Mouse (Mus musculus): Measurements from ENCODE around the gene Ifna7. TPM values are rescaled to one million over a fixed set of nuclear protein-coding genes. Genes with fewer than 3 reads are reported as not detected.
"Not testable (repeated sequence)": the region's sequence is repeated elsewhere in the genome, so short reads cannot be mapped to it uniquely, and the experiment has no call there.

The Ifna7 gene
- polyA plus RNA-seq, 1 experiment = not detected

DNA sequence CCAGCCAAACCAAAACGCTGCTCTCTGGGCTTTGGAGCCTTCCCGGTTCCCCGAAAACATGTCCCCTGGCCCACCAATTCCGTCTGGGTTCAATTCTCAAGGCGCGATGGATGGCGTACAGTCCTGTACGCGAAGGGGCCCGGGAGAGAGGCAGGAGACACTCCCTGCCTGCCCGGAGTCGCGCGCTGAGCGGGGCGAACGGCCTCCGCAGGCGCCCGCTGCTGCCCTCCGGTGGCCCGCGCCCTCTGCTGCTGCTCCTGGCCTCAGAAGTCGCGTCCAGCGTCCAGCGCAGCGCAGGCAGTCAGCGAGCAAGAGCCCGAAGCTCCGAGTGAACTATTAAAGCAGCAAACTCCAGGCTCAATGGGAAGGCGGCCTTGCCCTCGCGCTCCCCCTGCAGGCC, 10.3 kb upstream of the Ifna7 start:
- not testable (repeated sequence) for H3K4me3 ChIP-seq (ENCODE audit: insufficient read depth, low read length); H3K4me1 ChIP-seq (ENCODE audit: control insufficient read depth, insufficient read depth, low read length); H3K27ac ChIP-seq (ENCODE audit: insufficient read depth, low read length)

DNA sequence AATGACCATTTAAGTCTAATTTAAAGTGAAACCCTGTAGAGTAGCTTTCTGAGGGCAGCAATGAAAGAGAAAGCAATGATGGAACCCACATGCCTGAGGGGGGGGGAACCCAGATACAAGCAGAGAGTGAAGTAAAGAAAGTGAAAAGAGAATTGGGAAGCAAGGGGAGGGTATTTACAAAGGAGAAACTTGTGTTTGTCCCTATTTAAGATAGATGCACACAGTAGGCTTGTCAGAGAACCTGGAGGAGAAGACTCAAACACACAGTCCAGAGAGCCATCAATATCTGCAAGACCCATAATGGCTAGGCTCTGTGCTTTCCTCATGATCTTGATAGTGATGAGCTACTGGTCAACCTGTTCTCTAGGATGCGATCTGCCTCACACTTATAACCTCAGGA, 3.6 kb downstream of the Ifna7 start, which contains the start of gene Ifna11:
Gene Ifna11 (plus strand): TSS at position 301 of the 400 bp plus-strand sequence.
- TF ChIP-seq CTCF (IDR thresholded peaks at IDR 0.05; ENCODE audit: borderline replicate concordance, insufficient read depth, low read length) (no peak), POLR2A (IDR thresholded peaks at IDR 0.05; ENCODE audit: low read depth, low read length) (no peak)
- H3K27ac ChIP-seq (ENCODE audit: insufficient read depth, low read length) = no peak within 1 kb of the TSS
- H3K4me3 ChIP-seq (ENCODE audit: insufficient read depth, low read length) = no peak within 1 kb of the TSS

DNA sequence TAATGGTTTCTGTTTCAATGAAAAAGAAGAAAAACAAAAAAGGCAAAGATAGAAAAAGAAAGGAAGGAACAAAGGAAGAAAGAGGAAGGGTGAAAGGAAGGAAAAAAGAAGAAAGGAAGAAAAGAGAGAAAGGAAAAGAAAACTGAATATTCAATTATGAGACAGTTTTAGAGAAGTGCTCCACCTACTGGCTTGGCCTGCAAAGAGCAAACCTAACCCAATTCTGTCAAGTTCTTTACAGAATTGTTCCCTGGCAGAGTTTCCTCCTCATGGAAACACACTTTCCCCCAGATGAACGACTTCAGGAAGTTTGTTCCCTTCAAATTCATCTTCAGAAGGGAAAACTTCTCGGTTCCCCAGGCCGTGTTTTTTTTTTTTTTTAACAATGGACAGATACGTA, 7.0 kb downstream of the Ifna7 start:
- no peak overlapping the region for H3K27ac ChIP-seq (ENCODE audit: insufficient read depth, low read length)

More for the DNA sequence above, 3.6 kb downstream of the Ifna7 start, which contains the start of gene Ifna11:
- no peaks in the 10 kb centered on the region for H3K4me1 ChIP-seq (ENCODE audit: control insufficient read depth, insufficient read depth, low read length)

DNA sequence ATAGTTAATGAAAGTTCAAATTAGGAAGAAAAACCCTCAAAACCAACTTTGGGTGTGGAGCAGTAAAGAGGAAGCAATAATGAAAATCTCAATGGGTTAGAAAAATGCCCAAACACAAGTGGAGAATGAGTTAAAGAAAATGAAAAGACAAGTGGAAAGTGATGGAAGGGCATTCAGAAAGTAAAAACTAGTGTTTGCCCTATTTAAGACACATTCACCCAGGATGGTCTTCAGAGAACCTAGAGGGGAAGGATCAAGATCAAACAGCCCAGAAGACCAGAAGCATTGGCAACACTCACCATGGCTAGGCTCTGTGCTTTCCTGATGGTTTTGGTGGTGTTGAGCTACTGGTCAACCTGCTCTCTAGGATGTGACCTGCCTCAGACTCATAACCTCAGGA, 11.1 kb downstream of the Ifna7 start, which contains the start of gene Ifna6:
Gene Ifna6 (plus strand): TSS at position 301 of the 400 bp plus-strand sequence.
- H3K4me1 ChIP-seq (ENCODE audit: control insufficient read depth, insufficient read depth, low read length); H3K27ac ChIP-seq (ENCODE audit: insufficient read depth, low read length); H3K4me3 ChIP-seq (ENCODE audit: insufficient read depth, low read length): not testable (repeated sequence)

More for the DNA sequence above, 7.0 kb downstream of the Ifna7 start:
- Histone ChIP-seq H3K4me3 (ENCODE audit: insufficient read depth, low read length) (no peak overlapping the region), H3K4me1 (ENCODE audit: control insufficient read depth, insufficient read depth, low read length) (no peaks in the 10 kb centered on the region)
- TF ChIP-seq POLR2A (IDR thresholded peaks at IDR 0.05; ENCODE audit: low read depth, low read length) (no peak), CTCF (IDR thresholded peaks at IDR 0.05; ENCODE audit: borderline replicate concordance, insufficient read depth, low read length) (no peak)

DNA sequence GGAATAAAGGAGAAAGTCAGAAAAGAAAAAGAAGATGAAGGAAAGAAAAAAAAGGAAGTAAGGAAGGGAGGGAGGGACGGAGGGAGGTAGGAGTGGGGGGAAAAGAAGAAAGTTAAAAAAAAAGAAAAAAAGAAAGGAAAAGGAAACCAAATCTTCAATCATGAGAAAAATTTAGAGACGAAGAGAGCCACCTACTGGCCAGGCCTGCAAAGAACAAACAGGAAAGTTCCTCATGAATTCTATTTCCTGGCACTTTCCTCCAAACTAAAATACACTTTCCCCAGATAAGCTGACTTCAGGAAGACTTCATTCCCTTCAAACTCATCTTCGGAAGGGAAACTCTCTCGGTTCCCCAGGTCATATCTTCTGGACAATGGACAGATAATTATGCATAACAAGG, 14.5 kb downstream of the Ifna7 start:
- Histone ChIP-seq H3K4me1 (ENCODE audit: control insufficient read depth, insufficient read depth, low read length) (no peaks in the 10 kb centered on the region), H3K27ac (ENCODE audit: insufficient read depth, low read length) (no peak overlapping the region), H3K4me3 (ENCODE audit: insufficient read depth, low read length) (no peak overlapping the region)
- no peak for TF ChIP-seq CTCF (IDR thresholded peaks at IDR 0.05; ENCODE audit: borderline replicate concordance, insufficient read depth, low read length)
- TF ChIP-seq POLR2A (IDR thresholded peaks at IDR 0.05; ENCODE audit: low read depth, low read length) = no peak

DNA sequence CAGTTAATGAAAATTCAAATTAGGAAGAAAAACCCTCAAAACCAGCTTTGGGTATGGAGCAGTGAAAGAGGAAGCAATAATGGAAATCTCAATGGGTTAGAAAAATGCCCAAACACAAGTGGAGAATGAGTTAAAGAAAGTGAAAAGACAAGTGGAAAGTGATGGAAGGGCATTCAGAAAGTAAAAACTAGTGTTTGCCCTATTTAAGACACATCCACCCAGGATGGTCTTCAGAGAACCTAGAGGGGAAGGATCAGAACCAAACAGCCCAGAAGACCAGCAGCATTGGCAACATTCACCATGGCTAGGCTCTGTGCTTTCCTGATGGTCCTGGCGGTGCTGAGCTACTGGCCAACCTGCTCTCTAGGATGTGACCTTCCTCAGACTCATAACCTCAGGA, 19.2 kb downstream of the Ifna7 start, which contains the start of gene Ifna5:
Gene Ifna5 (plus strand): TSS at position 301 of the 400 bp plus-strand sequence.
- not testable (repeated sequence) for H3K4me1 ChIP-seq (ENCODE audit: control insufficient read depth, insufficient read depth, low read length); H3K4me3 ChIP-seq (ENCODE audit: insufficient read depth, low read length)

DNA sequence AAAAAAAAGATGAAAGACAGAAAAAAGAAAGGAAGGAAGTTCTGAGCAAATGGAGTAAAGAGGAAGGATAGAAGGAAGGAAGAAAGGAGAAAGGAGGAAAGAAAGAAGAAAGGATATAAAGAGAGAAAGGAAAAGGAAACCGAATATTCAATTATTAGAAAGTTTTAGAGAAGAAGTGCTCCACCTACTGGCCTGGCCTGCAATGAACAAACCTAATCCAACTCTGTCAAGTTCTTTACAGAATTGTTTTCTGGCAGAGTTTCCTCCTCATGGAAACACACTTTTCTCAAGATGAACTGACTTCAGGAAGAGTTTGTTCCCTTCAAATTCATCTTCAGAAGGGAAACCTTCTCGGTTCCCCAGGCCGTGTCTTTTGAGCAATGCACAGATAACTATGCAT, 22.8 kb downstream of the Ifna7 start:
- no peak for TF ChIP-seq POLR2A (IDR thresholded peaks at IDR 0.05; ENCODE audit: low read depth, low read length)
- TF ChIP-seq CTCF (IDR thresholded peaks at IDR 0.05; ENCODE audit: borderline replicate concordance, insufficient read depth, low read length) = no peak
- H3K27ac ChIP-seq (ENCODE audit: insufficient read depth, low read length) = no peak overlapping the region
- H3K4me1 ChIP-seq (ENCODE audit: control insufficient read depth, insufficient read depth, low read length) = no peaks in the 10 kb centered on the region
- H3K4me3 ChIP-seq (ENCODE audit: insufficient read depth, low read length) = no peak overlapping the region

More for the DNA sequence above, 19.2 kb downstream of the Ifna7 start, which contains the start of gene Ifna5:
- not testable (repeated sequence) for H3K27ac ChIP-seq (ENCODE audit: insufficient read depth, low read length)

DNA sequence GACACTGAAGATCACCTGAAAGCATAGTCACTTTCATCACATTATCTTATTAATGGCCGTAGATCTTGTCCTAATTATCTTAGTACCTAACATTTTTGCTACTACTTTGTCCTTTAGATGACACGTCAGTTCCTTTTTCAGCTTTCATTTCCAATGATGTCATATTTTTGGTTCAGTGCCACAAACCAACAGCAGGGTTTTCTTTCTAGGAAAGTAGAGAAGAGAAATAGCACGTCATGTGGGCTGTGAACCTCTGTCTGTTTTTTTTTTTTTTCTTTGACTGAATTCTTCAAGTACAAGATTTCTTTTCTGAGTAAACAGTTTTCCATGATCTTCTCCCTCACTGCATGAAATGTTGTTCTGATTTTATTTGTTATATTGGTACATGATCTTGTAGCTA, 24.0 kb downstream of the Ifna7 start:
- no peak overlapping the region for H3K27ac ChIP-seq (ENCODE audit: insufficient read depth, low read length)
- no peak overlapping the region for H3K4me3 ChIP-seq (ENCODE audit: insufficient read depth, low read length)
- no peaks in the 10 kb centered on the region for H3K4me1 ChIP-seq (ENCODE audit: control insufficient read depth, insufficient read depth, low read length)
- TF ChIP-seq POLR2A (IDR thresholded peaks at IDR 0.05; ENCODE audit: low read depth, low read length) = no peak
- TF ChIP-seq CTCF (IDR thresholded peaks at IDR 0.05; ENCODE audit: borderline replicate concordance, insufficient read depth, low read length) = no peak

DNA sequence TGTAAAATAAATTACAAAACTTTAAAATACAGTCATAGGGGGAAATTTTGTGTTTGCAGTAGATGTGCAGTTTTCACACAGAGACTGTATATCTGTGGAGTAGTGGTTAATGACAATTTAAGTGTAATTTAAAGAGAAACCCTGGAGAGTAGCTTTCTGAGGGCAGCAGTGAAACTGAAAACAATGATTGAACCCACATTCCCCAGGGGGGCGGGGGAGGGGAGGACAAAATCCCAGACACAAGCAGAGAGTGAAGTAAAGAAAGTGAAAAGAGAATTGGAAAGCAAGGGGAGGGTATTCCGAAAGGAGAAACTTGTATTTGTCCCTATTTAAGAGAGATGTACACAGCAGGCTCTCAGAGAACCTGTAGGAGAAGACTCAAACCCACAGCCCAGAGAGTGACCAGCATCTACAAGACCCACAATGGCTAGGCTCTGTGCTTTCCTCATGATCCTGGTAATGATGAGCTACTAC, 25.4 kb downstream of the Ifna7 start, which contains the start of gene Ifna4:
Gene Ifna4 (plus strand): TSS at position 424 of the 474 bp plus-strand sequence.
- TF ChIP-seq POLR2A (IDR thresholded peaks at IDR 0.05; ENCODE audit: low read depth, low read length) = no peak
- no peak for TF ChIP-seq CTCF (IDR thresholded peaks at IDR 0.05; ENCODE audit: borderline replicate concordance, insufficient read depth, low read length)
- H3K27ac ChIP-seq (ENCODE audit: insufficient read depth, low read length) = no peak within 1 kb of the TSS
- no peaks in the 10 kb centered on the region for H3K4me1 ChIP-seq (ENCODE audit: control insufficient read depth, insufficient read depth, low read length)
- no peak within 1 kb of the TSS for H3K4me3 ChIP-seq (ENCODE audit: insufficient read depth, low read length)

DNA sequence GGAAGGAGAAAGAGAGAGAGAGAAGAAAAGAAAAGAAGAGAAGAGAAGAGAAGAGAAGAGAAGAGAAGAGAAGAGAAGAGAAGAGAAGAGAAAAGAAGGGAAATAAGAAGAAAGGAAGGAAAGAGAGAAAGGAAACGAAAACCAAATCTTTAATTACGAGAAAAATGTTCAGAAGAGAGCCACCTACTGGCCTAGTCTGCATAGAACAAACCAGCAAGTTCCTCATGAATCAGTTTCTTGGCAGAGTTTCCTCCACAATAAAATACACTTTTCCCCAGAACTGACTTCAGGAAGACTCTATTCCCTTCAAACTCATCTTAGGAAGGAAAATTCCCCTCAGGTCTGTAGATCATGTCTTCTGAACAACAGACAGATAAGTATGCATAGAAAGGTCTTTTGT, 29.3 kb downstream of the Ifna7 start:
- Histone ChIP-seq H3K4me3 (ENCODE audit: insufficient read depth, low read length) (no peak overlapping the region), H3K27ac (ENCODE audit: insufficient read depth, low read length) (no peak overlapping the region), H3K4me1 (ENCODE audit: control insufficient read depth, insufficient read depth, low read length) (no peaks in the 10 kb centered on the region)
- TF ChIP-seq POLR2A (IDR thresholded peaks at IDR 0.05; ENCODE audit: low read depth, low read length) = no peak
- TF ChIP-seq CTCF (IDR thresholded peaks at IDR 0.05; ENCODE audit: borderline replicate concordance, insufficient read depth, low read length) = no peak

DNA sequence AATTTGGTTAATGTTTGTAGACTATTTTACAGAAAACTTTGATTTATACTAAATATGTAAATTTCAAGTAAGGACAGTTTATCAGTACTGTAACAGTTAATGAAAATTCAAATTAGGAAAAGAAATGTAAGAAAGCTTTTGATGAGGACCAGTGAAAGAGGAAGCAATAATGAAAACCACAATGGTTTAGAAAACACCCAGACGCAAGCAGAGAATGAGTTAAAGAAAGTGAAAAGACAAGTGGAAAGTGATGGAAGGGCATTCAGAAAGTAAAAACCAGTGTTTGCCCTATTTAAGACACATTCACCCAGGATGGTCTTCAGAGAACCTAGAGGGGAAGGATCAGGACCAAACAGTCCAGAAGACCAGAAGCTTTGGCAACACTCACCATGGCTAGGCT, 33.7 kb downstream of the Ifna7 start, which contains the start of gene Ifna1:
Gene Ifna1 (plus strand): TSS at position 390 of the 400 bp plus-strand sequence.
- Histone ChIP-seq H3K27ac (ENCODE audit: insufficient read depth, low read length) (no peak within 1 kb of the TSS), H3K4me3 (ENCODE audit: insufficient read depth, low read length) (no peak within 1 kb of the TSS), H3K4me1 (ENCODE audit: control insufficient read depth, insufficient read depth, low read length) (no peaks in the 10 kb centered on the region)
- TF ChIP-seq POLR2A (IDR thresholded peaks at IDR 0.05; ENCODE audit: low read depth, low read length) (no peak), CTCF (IDR thresholded peaks at IDR 0.05; ENCODE audit: borderline replicate concordance, insufficient read depth, low read length) (no peak)
